Mouse (Mus musculus) hindbrain, postnatal 0 days (tissue): ENCODE results near the gene Tas2r117. TPM values are rescaled to one million over a fixed set of nuclear protein-coding genes. Genes with fewer than 3 reads are reported as not detected.

Source experiments
- ATAC-seq: fragments of 200-750 bp; cut with Nextera tagmentation; 2 replicates; pipeline ENCODE4 v1.8.0; 2017; ENCODE audit warnings: mild to moderate bottlenecking, moderate TSS enrichment, moderate library complexity
- DNase-seq: peaks from one replicate; pipeline ENCODE4 v3.0.0-alpha.2; 2015; ENCODE audit warnings: low spot score
- H3K27ac ChIP-seq: fragments of 300-500 bp; sonication (generic); 2 replicates; pipeline ENCODE4 v1.5.1; 2014; ENCODE audit warnings: mild to moderate bottlenecking
- H3K27me3 ChIP-seq: fragments of 300-500 bp; sonication (generic); 2 replicates; pipeline ENCODE4 v1.6.1; 2014; ENCODE audit warnings: low read length, mixed read lengths; ENCODE audit not compliant: insufficient read depth
- H3K36me3 ChIP-seq: fragments of 300-500 bp; sonication (generic); 2 replicates; pipeline ENCODE4 v1.6.1; 2014; ENCODE audit warnings: low read length, mixed read lengths; ENCODE audit not compliant: insufficient read depth
- H3K4me1 ChIP-seq: fragments of 300-500 bp; sonication (generic); 2 replicates; pipeline ENCODE4 v1.6.1; 2014; ENCODE audit warnings: antibody characterized with exemption, low read length, mixed read lengths; ENCODE audit not compliant: insufficient read depth
- H3K4me2 ChIP-seq: fragments of 300-500 bp; sonication (generic); 2 replicates; pipeline ENCODE4 v1.6.1; 2014; ENCODE audit warnings: low read depth, mild to moderate bottlenecking, low read length, moderate library complexity, mixed read lengths
- H3K4me3 ChIP-seq: fragments of 300-500 bp; sonication (generic); 2 replicates; pipeline ENCODE4 v1.5.1; 2014; ENCODE audit warnings: low read length
- H3K9ac ChIP-seq: fragments of 300-500 bp; sonication (generic); replicated peaks from 2 replicates; pipeline ENCODE4 v1.6.1; 2014; ENCODE audit warnings: mild to moderate bottlenecking, low read length, moderate library complexity, mixed read lengths
- H3K9me3 ChIP-seq: fragments of 300-500 bp; sonication (generic); 2 replicates; pipeline ENCODE4 v1.6.1; 2016; ENCODE audit warnings: low read length, mixed read lengths
- CTCF ChIP-seq: IDR thresholded peaks from 2 replicates; pipeline ENCODE4 v1.5.1; 2016; ENCODE audit warnings: antibody characterized with exemption, control low read depth, low read depth
- WGBS: fragments of 180-500 bp; shearing (Covaris S2); extraction: QIAGEN DNeasy Blood & Tissue Kit; methylation state at CpG from one replicate; pipeline ENCODE4 v1.1.7; 2014; 5-methylcytosine and 5-hydroxymethylcytosine counted together
- polyA plus RNA-seq: library from polyadenylated mRNA; unstranded; fragments of >200 nt; fragmentation: Nextera tagmentation; extraction: Ambion mirVana; gene quantifications from 2 replicates; pipeline ENCODE4 v1.2.1, GENCODE M21; 2015
- total RNA-seq: library from RNA; depleted of rRNA; stranded (reverse); fragments of >200 nt; gene quantifications from 2 replicates; pipeline ENCODE4 v1.2.3, GENCODE M21; 2014; rRNA removed

The Tas2r117 gene
- not detected in 2 replicates for total RNA-seq
- polyA plus RNA-seq = not detected in 2 replicates

GRCm38 (mm10) chr6:132802518-132802917, at the start of gene Tas2r117:
TSS of gene Tas2r117 (plus strand) at chr6:132802818.
- Histone ChIP-seq H3K4me2 (no peak within 1 kb of the TSS), H3K27me3 (no peaks in the 10 kb centered on the region), H3K9ac (no peak within 1 kb of the TSS), H3K4me1 (no peaks in the 10 kb centered on the region), H3K9me3 (no peaks in the 10 kb centered on the region), H3K36me3 (no peaks in the 10 kb centered on the region), H3K4me3 (no peak within 1 kb of the TSS), H3K27ac (no peak within 1 kb of the TSS)
- no peak for TF ChIP-seq CTCF
- DNase-seq = no peak
- 78% methylated on average over 1 of the region's 1 CpGs for WGBS
- no peak for ATAC-seq

GRCm38 (mm10) chr6:132754430-132754829, 48.2 kb upstream of the Tas2r117 start, which contains the start of gene Tas2r124:
TSS of gene Tas2r124 (plus strand) at chr6:132754730.
- no peak for TF ChIP-seq CTCF
- Histone ChIP-seq H3K9me3 (no peaks in the 10 kb centered on the region), H3K27ac (no peak within 1 kb of the TSS), H3K4me2 (no peak within 1 kb of the TSS), H3K4me3 (no peak within 1 kb of the TSS), H3K9ac (no peak within 1 kb of the TSS), H3K36me3 (no peaks in the 10 kb centered on the region), H3K4me1 (no peaks in the 10 kb centered on the region), H3K27me3 (no peaks in the 10 kb centered on the region)
- no peak for DNase-seq
- WGBS = 82% methylated on average over 1 of the region's 1 CpGs
- no peak for ATAC-seq

- ATAC-seq = no peak
- no peak for TF ChIP-seq CTCF
- no peak within 1 kb of the TSS for H3K27ac ChIP-seq
- H3K9me3 ChIP-seq = no peaks in the 10 kb centered on the region
- no peaks in the 10 kb centered on the region for H3K4me1 ChIP-seq
- no peak within 1 kb of the TSS for H3K9ac ChIP-seq
- H3K36me3 ChIP-seq = no peaks in the 10 kb centered on the region
- no peak for DNase-seq
- no peak within 1 kb of the TSS for H3K4me3 ChIP-seq
- H3K4me2 ChIP-seq = no peak within 1 kb of the TSS
- H3K27me3 ChIP-seq = no peaks in the 10 kb centered on the region
- WGBS = 92% methylated on average over 2 of the region's 2 CpGs
Observed at GRCm38 (mm10) chr6:132761831-132762230, 40.8 kb upstream of the Tas2r117 start, which contains the start of gene Tas2r102. TSS of gene Tas2r102 (plus strand) at chr6:132762131.

DNA sequence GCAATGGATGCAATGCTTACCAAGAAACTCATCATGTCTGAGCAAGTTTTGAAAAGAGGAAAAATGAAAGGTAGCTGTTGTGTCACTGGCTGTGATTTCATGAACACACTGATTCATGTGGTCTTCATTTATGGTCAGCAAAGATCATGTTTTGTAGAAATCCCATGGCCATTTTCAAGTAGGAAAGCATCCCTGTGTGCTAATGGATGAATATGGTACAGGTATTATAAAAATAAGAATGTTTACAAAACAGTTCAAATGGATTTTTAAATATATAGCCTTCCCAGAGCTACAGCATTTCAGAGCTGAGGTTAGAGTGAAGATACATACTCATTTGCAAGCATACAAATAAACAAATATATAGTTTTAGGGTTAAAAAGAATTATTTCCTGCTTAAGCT, 24.6 kb upstream of the Tas2r117 start, which contains the start of gene Tas2r136:
Gene Tas2r136, minus strand, starts transcription at position 101 of the 400 bp plus-strand sequence.
- no peaks in the 10 kb centered on the region for H3K4me1 ChIP-seq
- H3K4me3 ChIP-seq = no peak within 1 kb of the TSS
- H3K9me3 ChIP-seq = no peaks in the 10 kb centered on the region
- no peaks in the 10 kb centered on the region for H3K27me3 ChIP-seq
- DNase-seq (no peak), ATAC-seq (no peak)
- no peaks in the 10 kb centered on the region for H3K36me3 ChIP-seq
- H3K4me2 ChIP-seq = no peak within 1 kb of the TSS
- no peak within 1 kb of the TSS for H3K9ac ChIP-seq
- no peak for TF ChIP-seq CTCF
- H3K27ac ChIP-seq = no peak within 1 kb of the TSS

DNA sequence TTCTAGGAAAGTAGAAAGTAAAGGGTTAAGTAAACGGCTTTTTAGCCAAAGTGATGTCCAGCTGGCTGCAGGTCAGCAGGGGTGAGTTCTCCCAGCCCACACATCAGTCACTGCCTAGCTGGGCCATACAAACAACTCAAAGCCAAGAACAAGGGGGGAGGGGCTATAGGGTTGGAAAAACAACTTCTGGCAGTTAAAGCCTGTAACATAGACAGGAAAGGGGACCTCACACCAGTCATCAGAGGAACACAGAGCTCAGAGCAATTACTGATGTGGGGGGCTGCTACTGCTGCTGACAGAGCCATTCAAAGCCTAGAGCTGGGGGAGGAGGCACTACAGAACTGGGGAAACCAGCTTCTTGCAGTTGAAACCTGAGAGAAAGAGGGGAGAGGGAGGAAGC, 7.2 kb upstream of the Tas2r117 start:
- H3K4me3 ChIP-seq = no peak overlapping the region
- DNase-seq (no peak), ATAC-seq (no peak)
- no peak overlapping the region for H3K27ac ChIP-seq
- H3K4me1 ChIP-seq = no peaks in the 10 kb centered on the region
- peaks cover 14% of the 10 kb centered on the region; the same call in 1 of the 2 replicates for H3K9me3 ChIP-seq
- no peak overlapping the region for H3K9ac ChIP-seq
- TF ChIP-seq CTCF = no peak
- H3K4me2 ChIP-seq = no peak overlapping the region
- WGBS = 35% methylated on average over 1 of the region's 1 CpGs
- no peaks in the 10 kb centered on the region for H3K27me3 ChIP-seq
- H3K36me3 ChIP-seq = no peaks in the 10 kb centered on the region

- Histone ChIP-seq H3K4me2 (no peak within 1 kb of the TSS), H3K4me3 (no peak within 1 kb of the TSS), H3K27me3 (no peaks in the 10 kb centered on the region), H3K9ac (no peak within 1 kb of the TSS), H3K4me1 (no peaks in the 10 kb centered on the region), H3K9me3 (no peaks in the 10 kb centered on the region), H3K27ac (no peak within 1 kb of the TSS), H3K36me3 (no peaks in the 10 kb centered on the region)
- 84% methylated on average over 1 of the region's 1 CpGs for WGBS
- DNase-seq = no peak
- ATAC-seq = no peak
- TF ChIP-seq CTCF = no peak
Observed at GRCm38 (mm10) chr6:132846842-132847241, 44.2 kb downstream of the Tas2r117 start, which contains the start of gene Tas2r123. TSS of gene Tas2r123 (plus strand) at chr6:132847142.

Other genes with a start within 250 kb of the Tas2r117 start
- not detected in 2 replicates for gene Prh1, start 233.0 kb upstream of the Tas2r117 start, total RNA-seq
- not detected in 2 replicates for gene Prh1, start 233.0 kb upstream of the Tas2r117 start, polyA plus RNA-seq
- not detected in 2 replicates for gene Prp2, start 206.9 kb upstream of the Tas2r117 start, total RNA-seq
- not detected in 2 replicates for gene Prp2, start 206.9 kb upstream of the Tas2r117 start, polyA plus RNA-seq
- not detected in 2 replicates for gene A630073D07Rik, start 151.3 kb upstream of the Tas2r117 start, total RNA-seq
- gene A630073D07Rik, start 151.3 kb upstream of the Tas2r117 start, polyA plus RNA-seq = not detected in 2 replicates
- not detected in 2 replicates for gene Tas2r120, start 145.9 kb upstream of the Tas2r117 start, total RNA-seq
- gene Tas2r120, start 145.9 kb upstream of the Tas2r117 start, polyA plus RNA-seq = not detected in 2 replicates
- not detected in 2 replicates for gene Tas2r121, start 101.8 kb upstream of the Tas2r117 start, total RNA-seq
- not detected in 2 replicates for gene Tas2r121, start 101.8 kb upstream of the Tas2r117 start, polyA plus RNA-seq
- not detected in 2 replicates for gene Tas2r122, start 90.9 kb upstream of the Tas2r117 start, total RNA-seq
- gene Tas2r122, start 90.9 kb upstream of the Tas2r117 start, polyA plus RNA-seq = not detected in 2 replicates
- gene Tas2r115, start 64.8 kb upstream of the Tas2r117 start, total RNA-seq = not detected in 2 replicates
- gene Tas2r115, start 64.8 kb upstream of the Tas2r117 start, polyA plus RNA-seq = not detected in 2 replicates
- not detected in 2 replicates for gene Tas2r124, start 48.1 kb upstream of the Tas2r117 start, total RNA-seq
- not detected in 2 replicates for gene Tas2r124, start 48.1 kb upstream of the Tas2r117 start, polyA plus RNA-seq
- not detected in 2 replicates for gene Tas2r102, start 40.7 kb upstream of the Tas2r117 start, total RNA-seq
- not detected in 2 replicates for gene Tas2r102, start 40.7 kb upstream of the Tas2r117 start, polyA plus RNA-seq
- not detected in 2 replicates for gene Tas2r136, start 24.7 kb upstream of the Tas2r117 start, total RNA-seq
- not detected in 2 replicates for gene Tas2r136, start 24.7 kb upstream of the Tas2r117 start, polyA plus RNA-seq
- gene Tas2r123, start 44.3 kb downstream of the Tas2r117 start, total RNA-seq = not detected in 2 replicates
- not detected in 2 replicates for gene Tas2r123, start 44.3 kb downstream of the Tas2r117 start, polyA plus RNA-seq
- not detected in 2 replicates for gene Tas2r116, start 52.6 kb downstream of the Tas2r117 start, total RNA-seq
- gene Tas2r116, start 52.6 kb downstream of the Tas2r117 start, polyA plus RNA-seq = not detected in 2 replicates
- not detected in 2 replicates for gene Tas2r110, start 65.2 kb downstream of the Tas2r117 start, total RNA-seq
- not detected in 2 replicates for gene Tas2r110, start 65.2 kb downstream of the Tas2r117 start, polyA plus RNA-seq
- not detected in 2 replicates for gene Tas2r113, start 90.2 kb downstream of the Tas2r117 start, total RNA-seq
- gene Tas2r113, start 90.2 kb downstream of the Tas2r117 start, polyA plus RNA-seq = not detected in 2 replicates
- gene Tas2r125, start 106.8 kb downstream of the Tas2r117 start, total RNA-seq = not detected in 2 replicates
- not detected in 2 replicates for gene Tas2r125, start 106.8 kb downstream of the Tas2r117 start, polyA plus RNA-seq
- not detected in 2 replicates for gene Tas2r129, start 148.3 kb downstream of the Tas2r117 start, total RNA-seq
- not detected in 2 replicates for gene Tas2r129, start 148.3 kb downstream of the Tas2r117 start, polyA plus RNA-seq
- gene Tas2r131, start 155.1 kb downstream of the Tas2r117 start, total RNA-seq = not detected in 2 replicates
- gene Tas2r131, start 155.1 kb downstream of the Tas2r117 start, polyA plus RNA-seq = not detected in 2 replicates
- gene Tas2r109, start 178.1 kb downstream of the Tas2r117 start, total RNA-seq = not detected in 2 replicates
- gene Tas2r109, start 178.1 kb downstream of the Tas2r117 start, polyA plus RNA-seq = not detected in 2 replicates
- gene Tas2r103, start 234.3 kb downstream of the Tas2r117 start, total RNA-seq = not detected in 2 replicates
- gene Tas2r103, start 234.3 kb downstream of the Tas2r117 start, polyA plus RNA-seq = not detected in 2 replicates